Mouse (Mus musculus): Measurements from ENCODE around the gene Lsamp.

DNA sequence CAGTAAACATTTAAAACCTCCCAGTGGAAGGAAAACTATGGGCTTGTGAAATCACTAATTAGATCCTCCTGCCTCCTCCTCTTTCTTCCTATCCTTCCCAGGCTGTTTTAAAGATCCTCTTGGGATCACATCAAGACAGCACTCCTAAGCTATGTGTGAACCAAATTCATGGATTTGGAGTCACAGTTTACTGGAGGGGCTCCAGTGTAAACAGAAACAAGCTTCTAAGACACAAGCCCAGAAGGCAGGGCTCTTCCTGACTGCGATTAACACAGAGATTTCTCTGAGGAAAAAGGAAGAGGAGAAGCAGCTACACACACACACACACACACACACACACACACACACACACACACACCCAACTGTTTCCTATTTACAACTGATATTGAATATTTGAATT lies 961.7 kb downstream of the Lsamp start:
- TF ChIP-seq CTCF (IDR thresholded peaks at IDR 0.05; ENCODE audit: low read depth) (no peak), EP300 (IDR thresholded peaks at IDR 0.05; ENCODE audit: low read depth) (no peak)
